Mouse (Mus musculus): ENCODE measurements around the gene Smyd3.

GRCm38 (mm10) chr1:178958641-178959040, 559.2 kb downstream of the Smyd3 start:
- TF ChIP-seq EP300 (optimal IDR thresholded peaks at IDR 0.05) (no peak), CTCF (IDR thresholded peaks at IDR 0.05; ENCODE audit: low read depth) (no peak)

All from stomach, postnatal 0 days (tissue).